ENCODE assay signal across 10 mouse cellular contexts in the genomic region with DNA sequence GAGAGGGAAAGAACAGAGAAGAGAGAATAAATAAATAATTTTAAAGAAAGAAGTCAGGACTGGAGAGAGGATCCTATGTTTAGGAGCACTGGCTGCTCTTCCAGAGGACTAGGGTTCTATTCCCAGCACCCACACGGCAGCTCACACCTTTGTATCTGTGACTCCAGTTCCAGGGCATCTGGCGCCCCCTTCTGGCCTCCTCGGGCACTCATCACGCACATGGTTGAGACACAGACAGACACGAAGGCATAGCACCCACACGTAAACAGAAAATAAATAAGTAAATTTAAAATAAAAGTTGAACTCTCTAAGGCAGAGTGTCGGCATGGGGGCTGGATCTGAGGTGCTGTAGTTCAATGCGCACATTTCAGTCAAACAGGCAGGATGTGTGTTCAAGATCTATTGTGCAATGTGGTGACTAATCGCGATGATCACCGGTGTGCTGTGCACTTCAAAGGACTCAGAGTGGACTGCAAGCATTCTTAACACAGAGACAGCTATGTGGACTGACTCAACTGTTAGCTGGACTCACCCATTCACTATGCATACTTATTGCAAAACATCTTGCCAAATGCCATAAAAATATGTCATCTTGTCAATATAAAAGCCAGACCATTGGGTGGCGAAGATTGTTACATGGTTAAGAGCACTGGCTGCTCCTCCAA. TPM values are rescaled to one million over a fixed set of nuclear protein-coding genes. Genes with fewer than 3 reads are reported as not detected.
DNase-seq lines count a peak whose midpoint lies in the region; TF ChIP-seq lines count a peak whose summit lies in the region.
"Had no signal": no experiment of that assay in that cellular context is flagged by ENCODE, and none has a peak within 500 bp of the region (broad histone marks: within the 10 kb centered on the region; RNA-seq: fewer than 3 reads in every experiment).

No protein-coding gene starts in this region.

- peak; percentile 49 for DNase-seq in thymus, postnatal 4 days
- DNase-seq in thymus, postnatal 10 days (ENCODE audit: low spot score in 2 of 2), result no peak
- no peak for DNase-seq in lung, adult 2 months
- no peak for DNase-seq in embryonic facial prominence, embryonic 10.5 days (ENCODE audit: low spot score)
- DNase-seq in frontal cortex, postnatal 36 days (ENCODE audit: low spot score in 2 of 2), result no peak
- DNase-seq in gastrocnemius, adult 2 months, result no peak
- DNase-seq: cerebellum, adult 9-10 months; heart, postnatal 10 days had no signal

- 53% methylated on average over 12 of the region's 12 CpGs for WGBS in bone marrow, adult 2 months
- 68% methylated on average over 12 of the region's 12 CpGs for WGBS in lung, adult 2 months
- 93% methylated on average over 12 of the region's 12 CpGs for WGBS in embryonic facial prominence, embryonic 10.5 days

- H3K9me3 ChIP-seq in embryonic facial prominence, embryonic 10.5 days, result no peaks in the 10 kb centered on the region
- H3K9me3 ChIP-seq: midbrain, embryonic 13.5 days had no signal

- peaks cover 6% of the 10 kb centered on the region; the same call in 1 of the 2 replicates for H3K4me1 ChIP-seq in bone marrow, adult 2 months (ENCODE audit: control insufficient read depth, insufficient read depth, low read length)
- peaks cover 14% of the 10 kb centered on the region for H3K4me1 ChIP-seq in lung, adult 2 months (ENCODE audit: control insufficient read depth, insufficient read depth, low read length)
- H3K4me1 ChIP-seq in embryonic facial prominence, embryonic 10.5 days, result peaks cover 8% of the 10 kb centered on the region
- H3K4me1 ChIP-seq: midbrain, embryonic 13.5 days had no signal

- TF ChIP-seq CTCF in bone marrow, adult 2 months (IDR thresholded peaks at IDR 0.05; ENCODE audit: control insufficient read depth, insufficient read depth, low read length), result peak; percentile 45; the same call in 1 of the 2 replicates
- peak; percentile 35; the same call in 1 of the 2 replicates for TF ChIP-seq CTCF in lung, adult 2 months (IDR thresholded peaks at IDR 0.05; ENCODE audit: insufficient read depth, low read length)
- no peak; the same call in 1 of the 2 replicates for TF ChIP-seq CTCF in gastrocnemius, adult 2 months (IDR thresholded peaks at IDR 0.05)

- intact Hi-C loops in gastrocnemius, adult 2 months (cut with DNase I), result no loop called here

- H3K27ac ChIP-seq in bone marrow, adult 2 months (ENCODE audit: control insufficient read depth, insufficient read depth, low read depth, low read length, poor library complexity), result no peak overlapping the region
- H3K27ac ChIP-seq in embryonic facial prominence, embryonic 10.5 days (replicated peaks), result no peak overlapping the region
- H3K27ac ChIP-seq in gastrocnemius, adult 2 months, result no peak overlapping the region
- H3K27ac ChIP-seq: midbrain, embryonic 13.5 days had no signal

- no peaks in the 10 kb centered on the region for H3K27me3 ChIP-seq in embryonic facial prominence, embryonic 10.5 days (replicated peaks; ENCODE audit: low read depth, poor library complexity, severe bottlenecking)
- H3K27me3 ChIP-seq: midbrain, embryonic 13.5 days had no signal

- H3K4me3 ChIP-seq in bone marrow, adult 2 months (replicated peaks; ENCODE audit: control insufficient read depth, low read depth, low read length), result no peak overlapping the region
- no peak overlapping the region for H3K4me3 ChIP-seq in lung, adult 2 months (replicated peaks; ENCODE audit: extremely low read depth, low read depth, low read length)
- no peak overlapping the region for H3K4me3 ChIP-seq in embryonic facial prominence, embryonic 10.5 days
- H3K4me3 ChIP-seq in gastrocnemius, adult 2 months, result no peak overlapping the region
- H3K4me3 ChIP-seq: midbrain, embryonic 13.5 days had no signal

- no peaks in the 10 kb centered on the region for H3K36me3 ChIP-seq in embryonic facial prominence, embryonic 10.5 days (replicated peaks)
- H3K36me3 ChIP-seq: midbrain, embryonic 13.5 days had no signal

- TF ChIP-seq POLR2A in bone marrow, adult 2 months (IDR thresholded peaks at IDR 0.05; ENCODE audit: borderline replicate concordance, control insufficient read depth, low read depth, low read length), result no peak
- TF ChIP-seq POLR2A in lung, adult 2 months (IDR thresholded peaks at IDR 0.05; ENCODE audit: borderline replicate concordance, extremely low read depth, low read depth, low read length), result no peak

RNA-seq across cellular contexts. Expression of a gene that starts 31.4 kb away (rescaled TPM):
- 147 and 309 TPM in 2 replicates for polyA plus RNA-seq in bone marrow, adult 2 months (2011; ENCODE audit: insufficient read depth, insufficient read length, low replicate concordance, missing spikeins)
- 57.7 and 82.7 TPM in 2 replicates for polyA plus RNA-seq in lung, adult 2 months (2012; rRNA removed)
- 152 and 155 TPM in 2 replicates for polyA plus RNA-seq in embryonic facial prominence, embryonic 10.5 days (2016; fragmentation: Nextera tagmentation; extraction: Ambion mirVana)
- 10 to 100 TPM; 25.4 to 26.7 TPM for total RNA-seq in gastrocnemius, adult 2 months (2021)
